Mouse (Mus musculus): ENCODE data around the gene Vgf. TPM values are rescaled to one million over a fixed set of nuclear protein-coding genes. Genes with fewer than 3 reads are reported as not detected.

Gene Vgf
- total RNA-seq (2023), result 0.21 TPM

GRCm38 (mm10) chr5:137026092-137026491 lies at the start of gene Vgf:
Gene Vgf (plus strand): TSS chr5:137026392.

DNA sequence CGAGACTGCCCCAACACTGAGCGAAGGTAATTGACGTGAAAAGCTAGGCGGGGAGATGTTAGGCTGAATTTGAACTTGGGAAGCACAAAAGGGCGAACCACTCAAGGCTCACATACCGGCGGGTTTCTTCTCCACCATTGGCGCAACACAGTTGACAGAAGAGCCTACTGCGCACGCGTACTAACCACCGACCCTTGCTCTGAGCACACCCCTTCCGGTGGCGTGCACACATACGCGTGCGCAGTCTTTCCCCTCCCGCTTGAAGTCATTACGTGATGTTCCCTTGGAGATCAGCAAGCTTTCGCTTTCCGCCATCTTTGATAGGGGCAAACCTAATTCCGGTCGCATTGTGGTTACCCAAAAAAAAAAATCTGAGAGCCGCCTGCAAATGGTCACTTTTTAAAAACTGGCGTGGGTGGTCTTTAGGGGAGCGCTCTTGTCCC lies 39.5 kb upstream of the Vgf start, which contains the start of gene Plod3:
Gene Plod3, plus strand, starts transcription at position 325 of the 443 bp plus-strand sequence.

GRCm38 (mm10) chr5:136987934-136988271 lies 38.3 kb upstream of the Vgf start, which contains the start of gene Znhit1:
Gene Znhit1 (minus strand): TSS chr5:136988021.

GRCm38 (mm10) chr5:137045402-137046323 lies 19.5 kb downstream of the Vgf start, which contains the start of gene Ap1s1:
Gene Ap1s1 (minus strand): TSS chr5:137046135.

GRCm38 (mm10) chr5:137072079-137072960 lies 46.1 kb downstream of the Vgf start, which contains the start of gene Serpine1:
Gene Serpine1 (minus strand): TSS chr5:137072268.

Other genes with a start within 250 kb of the Vgf start
- not detected for gene Col26a1, start 143.2 kb upstream of the Vgf start, total RNA-seq (2023)
- 2.6 TPM for gene Ift22, start 118.2 kb upstream of the Vgf start, total RNA-seq (2023)
- 113 TPM for gene Fis1, start 73.1 kb upstream of the Vgf start, total RNA-seq (2023)
- not detected for gene Cldn15, start 59.8 kb upstream of the Vgf start, total RNA-seq (2023)
- 11.8 TPM for gene Plod3, start 39.4 kb upstream of the Vgf start, total RNA-seq (2023)
- 25.0 TPM for gene Znhit1, start 38.4 kb upstream of the Vgf start, total RNA-seq (2023)
- gene Ap1s1, start 19.7 kb downstream of the Vgf start, total RNA-seq (2023), result 27.1 TPM
- 0.53 TPM for gene Serpine1, start 45.9 kb downstream of the Vgf start, total RNA-seq (2023)
- 77.6 TPM for gene Trim56, start 89.8 kb downstream of the Vgf start, total RNA-seq (2023)
- not detected for gene Muc3, start 122.9 kb downstream of the Vgf start, total RNA-seq (2023)
- 11.7 TPM for gene Muc3a, start 186.0 kb downstream of the Vgf start, total RNA-seq (2023)